In the genomic region with DNA sequence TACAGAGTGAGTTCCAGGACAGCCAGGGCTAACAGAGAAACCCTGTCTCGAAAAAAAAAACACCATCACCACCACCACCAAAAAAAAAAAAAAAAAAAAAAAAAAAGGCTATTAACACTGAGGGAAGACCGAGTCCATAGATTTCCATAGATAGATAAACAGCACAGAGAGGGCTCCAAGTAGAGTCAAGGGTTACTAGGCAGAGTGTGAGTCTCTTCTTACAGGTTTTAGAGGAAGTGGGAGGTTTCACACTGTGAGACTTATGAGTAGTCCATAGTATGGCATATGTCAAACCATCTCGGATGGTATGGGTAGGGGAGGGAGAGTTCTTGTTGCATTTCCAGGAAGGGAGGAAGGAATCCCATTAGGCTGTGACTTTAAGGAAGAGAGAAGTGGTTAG, we compare ENCODE assay signal across 50 mouse cellular contexts. TPM values are rescaled to one million over a fixed set of nuclear protein-coding genes. Genes with fewer than 3 reads are reported as not detected.
"Had no signal": no experiment of that assay in that cellular context is flagged by ENCODE, and none has a peak within 500 bp of the region (broad histone marks: within the 10 kb centered on the region; RNA-seq: fewer than 3 reads in every experiment).

No protein-coding gene starts in this region.

- H3K4me2 ChIP-seq: heart, embryonic 11.5 days; heart, embryonic 12.5 days; heart, embryonic 13.5 days; heart, embryonic 15.5 days; hindbrain, embryonic 12.5 days; hindbrain, embryonic 13.5 days; hindbrain, embryonic 14.5 days; hindbrain, embryonic 15.5 days; intestine, embryonic 15.5 days; kidney, embryonic 15.5 days had no signal

- H3K4me1 ChIP-seq: heart, embryonic 12.5 days; heart, embryonic 13.5 days; heart, embryonic 15.5 days; hindbrain, embryonic 10.5 days; hindbrain, embryonic 12.5 days; hindbrain, embryonic 13.5 days; hindbrain, embryonic 15.5 days; intestine, embryonic 15.5 days; kidney, embryonic 15.5 days had no signal

- DNase-seq: heart, postnatal 10 days; heart, postnatal 14 days; heart, postnatal 36 days; heart, postnatal 4 days; kidney, adult 11 months; kidney, adult 18-20 months; kidney, adult 2 months; kidney, adult 8-10 months; kidney, adult 9 months; kidney, postnatal 10 days; kidney, postnatal 14 days; kidney, postnatal 25 days; kidney, postnatal 36 days; kidney, postnatal 4 days; layer of hippocampus, adult 9-11 months; layer of hippocampus, postnatal 36 days had no signal

- H3K9ac ChIP-seq: heart, embryonic 12.5 days; heart, embryonic 13.5 days; heart, embryonic 15.5 days; hindbrain, embryonic 12.5 days; hindbrain, embryonic 13.5 days; hindbrain, embryonic 14.5 days; hindbrain, embryonic 15.5 days; intestine, embryonic 15.5 days; kidney, embryonic 15.5 days had no signal

- H3K4me3 ChIP-seq: heart, embryonic 12.5 days; heart, embryonic 13.5 days; heart, embryonic 15.5 days; hindbrain, embryonic 10.5 days; hindbrain, embryonic 12.5 days; hindbrain, embryonic 13.5 days; hindbrain, embryonic 15.5 days; intestine, embryonic 15.5 days; kidney, embryonic 15.5 days; layer of hippocampus, adult 2 months; left cerebral cortex, adult 2 months had no signal

- H3K27ac ChIP-seq: heart, embryonic 13.5 days; heart, embryonic 15.5 days; hindbrain, embryonic 10.5 days; hindbrain, embryonic 12.5 days; hindbrain, embryonic 13.5 days; hindbrain, embryonic 14.5 days; hindbrain, embryonic 15.5 days; hindbrain, postnatal 0 days; intestine, embryonic 15.5 days; kidney, embryonic 15.5 days; kidney, postnatal 0 days; layer of hippocampus, adult 2 months; left cerebral cortex, adult 2 months had no signal

- H3K36me3 ChIP-seq: heart, embryonic 12.5 days; heart, embryonic 13.5 days; heart, embryonic 15.5 days; hindbrain, embryonic 10.5 days; hindbrain, embryonic 12.5 days; hindbrain, embryonic 13.5 days; hindbrain, embryonic 15.5 days; intestine, embryonic 15.5 days; kidney, embryonic 15.5 days had no signal

- H3K9me3 ChIP-seq: heart, embryonic 12.5 days; heart, embryonic 13.5 days; heart, embryonic 15.5 days; hindbrain, embryonic 10.5 days; hindbrain, embryonic 12.5 days; hindbrain, embryonic 13.5 days; hindbrain, embryonic 15.5 days; intestine, embryonic 15.5 days; kidney, embryonic 15.5 days had no signal

- H3K27me3 ChIP-seq: hindbrain, embryonic 15.5 days; intestine, embryonic 15.5 days had no signal

RNA-seq across cellular contexts. Expression of a gene that starts 8.9 kb away (rescaled TPM):
- total RNA-seq: hematopoietic stem cell, adult 5-6 weeks had no signal

RNA-seq across cellular contexts. Expression of a gene that starts 23.4 kb away (rescaled TPM):
- total RNA-seq: heart, postnatal 10 days; heart, postnatal 14 days; heart, postnatal 36 days; heart, postnatal 4 days; hematopoietic stem cell, adult 5-6 weeks; left cerebral cortex, adult 18-20 months; left cerebral cortex, adult 2 months had no signal
- polyA plus RNA-seq: heart, embryonic 13.5 days; heart, embryonic 14.5 days; heart, embryonic 15.5 days; heart, embryonic 16.5 days; inflammation-experienced regulatory T-cells, adult 6 months; intestine, embryonic 14.5 days; intestine, postnatal 0 days; kidney, adult 2 months; kidney, postnatal 0 days had no signal

RNA-seq across cellular contexts. Expression of a gene that starts 24.0 kb away (rescaled TPM):
- total RNA-seq: heart, postnatal 10 days; heart, postnatal 14 days; heart, postnatal 36 days; heart, postnatal 4 days; hematopoietic stem cell, adult 5-6 weeks had no signal
- polyA plus RNA-seq: heart, embryonic 11.5 days; heart, embryonic 12.5 days; heart, embryonic 13.5 days; heart, embryonic 14.5 days; heart, embryonic 15.5 days; heart, embryonic 16.5 days; heart, postnatal 0 days; hindbrain, embryonic 11.5 days; hindbrain, embryonic 13.5 days; hindbrain, embryonic 14.5 days; hindbrain, embryonic 15.5 days; inflammation-experienced regulatory T-cells, adult 6 months; intestine, embryonic 14.5 days; intestine, embryonic 15.5 days; intestine, embryonic 16.5 days; kidney, adult 2 months; kidney, embryonic 14.5 days; kidney, embryonic 15.5 days; kidney, postnatal 0 days had no signal

RNA-seq across cellular contexts. Expression of a gene that starts 39.9 kb away (rescaled TPM):
- total RNA-seq: heart, postnatal 36 days; hematopoietic stem cell, adult 5-6 weeks; hindbrain, postnatal 0 days; layer of hippocampus, adult 18-20 months; layer of hippocampus, adult 2 months; layer of hippocampus, adult 8-10 months; layer of hippocampus, postnatal 10 days; layer of hippocampus, postnatal 14 days; layer of hippocampus, postnatal 25 days; layer of hippocampus, postnatal 36 days; left cerebral cortex, adult 18-20 months; left cerebral cortex, adult 2 months; left cerebral cortex, adult 8-10 months had no signal
- polyA plus RNA-seq: hindbrain, embryonic 14.5 days; inflammation-experienced regulatory T-cells, adult 6 months had no signal

RNA-seq across cellular contexts. Expression of a gene that starts 47.2 kb away (rescaled TPM):
- total RNA-seq: heart, postnatal 10 days; heart, postnatal 14 days; heart, postnatal 36 days; heart, postnatal 4 days; hematopoietic stem cell, adult 5-6 weeks; layer of hippocampus, adult 18-20 months; layer of hippocampus, adult 2 months; layer of hippocampus, adult 8-10 months; layer of hippocampus, postnatal 10 days; layer of hippocampus, postnatal 14 days; layer of hippocampus, postnatal 25 days; layer of hippocampus, postnatal 36 days; left cerebral cortex, adult 18-20 months; left cerebral cortex, adult 2 months; left cerebral cortex, adult 8-10 months had no signal
- polyA plus RNA-seq: heart, embryonic 11.5 days; heart, embryonic 12.5 days; heart, embryonic 13.5 days; heart, embryonic 14.5 days; heart, embryonic 15.5 days; heart, embryonic 16.5 days; heart, postnatal 0 days; hindbrain, embryonic 10.5 days; hindbrain, embryonic 11.5 days; hindbrain, embryonic 12.5 days; hindbrain, embryonic 13.5 days; hindbrain, embryonic 14.5 days; inflammation-experienced regulatory T-cells, adult 6 months; intestine, embryonic 14.5 days; intestine, embryonic 15.5 days; intestine, embryonic 16.5 days; intestine, postnatal 0 days; kidney, adult 2 months; kidney, embryonic 14.5 days; kidney, embryonic 15.5 days; kidney, embryonic 16.5 days; kidney, postnatal 0 days; large intestine, adult 2 months had no signal
